Mouse (Mus musculus): ENCODE data around the gene Rasd2.
A peak's percentile ranks its signal among the peaks of the same experiment; 100 is the strongest.

Gene Rasd2

GRCm38 (mm10) chr8:75213686-75214085 lies at the start of gene Rasd2:
Gene Rasd2 (plus strand): TSS chr8:75213944.
- DNase-seq (ENCODE audit: low spot score) = no peak

- no peak for DNase-seq (ENCODE audit: low spot score)
These were observed 44.4 kb upstream of the Rasd2 start for GRCm38 (mm10) chr8:75169363-75169762.

- DNase-seq (ENCODE audit: low spot score) = no peak
These were observed 41.6 kb upstream of the Rasd2 start for GRCm38 (mm10) chr8:75172009-75172685.

GRCm38 (mm10) chr8:75193022-75193421 lies 20.7 kb upstream of the Rasd2 start:
- DNase-seq (ENCODE audit: low spot score) = no peak

GRCm38 (mm10) chr8:75194473-75195071 lies 19.2 kb upstream of the Rasd2 start:
- DNase-seq (ENCODE audit: low spot score) = no peak

- no peak for DNase-seq (ENCODE audit: low spot score)
These were observed 16.6 kb upstream of the Rasd2 start for GRCm38 (mm10) chr8:75197170-75197569.

GRCm38 (mm10) chr8:75197862-75198261 lies 15.9 kb upstream of the Rasd2 start:
- DNase-seq (ENCODE audit: low spot score) = no peak

GRCm38 (mm10) chr8:75198300-75198699 lies 15.4 kb upstream of the Rasd2 start:
- DNase-seq (ENCODE audit: low spot score) = no peak

- no peak for DNase-seq (ENCODE audit: low spot score)
These were observed 14.6 kb upstream of the Rasd2 start for GRCm38 (mm10) chr8:75198988-75199765.

GRCm38 (mm10) chr8:75199914-75200313 lies 13.8 kb upstream of the Rasd2 start:
- DNase-seq (ENCODE audit: low spot score) = no peak

- DNase-seq (ENCODE audit: low spot score) = no peak
These were observed 11.6 kb upstream of the Rasd2 start for GRCm38 (mm10) chr8:75202041-75202656.

GRCm38 (mm10) chr8:75202913-75203312 lies 10.8 kb upstream of the Rasd2 start:
- no peak for DNase-seq (ENCODE audit: low spot score)

GRCm38 (mm10) chr8:75203420-75203819 lies 10.3 kb upstream of the Rasd2 start:
- no peak for DNase-seq (ENCODE audit: low spot score)

- DNase-seq (ENCODE audit: low spot score) = no peak
These were observed 9.4 kb upstream of the Rasd2 start for GRCm38 (mm10) chr8:75204190-75204868.

GRCm38 (mm10) chr8:75211461-75211860 lies 2.3 kb upstream of the Rasd2 start:
- no peak for DNase-seq (ENCODE audit: low spot score)

- peak; percentile 19 for DNase-seq (ENCODE audit: low spot score)
These were observed 975 bp upstream of the Rasd2 start for GRCm38 (mm10) chr8:75212631-75213306.

- DNase-seq (ENCODE audit: low spot score) = no peak
These were observed 465 bp upstream of the Rasd2 start for GRCm38 (mm10) chr8:75213307-75213651.

- no peak for DNase-seq (ENCODE audit: low spot score)
These were observed 1.3 kb downstream of the Rasd2 start for GRCm38 (mm10) chr8:75215046-75215445.

GRCm38 (mm10) chr8:75215931-75216330 lies 2.2 kb downstream of the Rasd2 start:
- no peak for DNase-seq (ENCODE audit: low spot score)

- DNase-seq (ENCODE audit: low spot score) = no peak
These were observed 3.1 kb downstream of the Rasd2 start for GRCm38 (mm10) chr8:75216886-75217285.

GRCm38 (mm10) chr8:75217969-75218368 lies 4.2 kb downstream of the Rasd2 start:
- peak; percentile 49 for DNase-seq (ENCODE audit: low spot score)
